Mouse (Mus musculus): ENCODE results near the gene Atraid.

GRCm38 (mm10) chr5:31000122-31000521 is 48.0 kb upstream of the Atraid start:
- TF ChIP-seq POLR2A (IDR thresholded peaks at IDR 0.05; ENCODE audit: borderline replicate concordance, extremely low read depth, low read depth, low read length) (no peak), CTCF (IDR thresholded peaks at IDR 0.05; ENCODE audit: insufficient read depth, low read length) (no peak)
